Mouse (Mus musculus) MEL (cell line): ENCODE data around the gene Manf. TPM values are rescaled to one million over a fixed set of nuclear protein-coding genes. Genes with fewer than 3 reads are reported as not detected.

ENCODE experiments used
- DNase-seq: peaks from one replicate; pipeline ENCODE4 v3.0.0; 2011; ENCODE audit warnings: low read depth, low spot score
- H3K27ac ChIP-seq: 2 replicates; pipeline ENCODE4 v1.5.1; 2012; ENCODE audit warnings: low read depth, mild to moderate bottlenecking, control low read depth, low read length, moderate library complexity; ENCODE audit not compliant: control insufficient read depth
- H3K27me3 ChIP-seq, 2 experiments: fragments of 150-350 bp in 1 of 2; sonication (generic) in 1 of 2; 2 replicates each; pipeline ENCODE4 v1.6.1; 2012; ENCODE audit warnings: low read length in 2 of 2, mild to moderate bottlenecking in 2 of 2, improper control_type of control experiment in 1 of 2, moderate library complexity in 1 of 2; ENCODE audit not compliant: insufficient read depth in 2 of 2, control insufficient read depth in 1 of 2
- H3K36me3 ChIP-seq, 2 experiments: 2 replicates each; pipeline ENCODE4 v1.6.1; 2012 to 2014; ENCODE audit warnings: low read length in 2 of 2, improper control_type of control experiment in 1 of 2, inconsistent platforms in 1 of 2, mild to moderate bottlenecking in 1 of 2; ENCODE audit not compliant: insufficient read depth in 2 of 2, control insufficient read depth in 1 of 2
- H3K4me1 ChIP-seq, 2 experiments: fragments of 150-350 bp in 1 of 2; sonication (generic) in 1 of 2; 2 replicates each; pipeline ENCODE4 v1.6.1; 2012; ENCODE audit warnings: low read length in 2 of 2, improper control_type of control experiment in 1 of 2, mild to moderate bottlenecking in 1 of 2; ENCODE audit not compliant: insufficient read depth in 2 of 2, control insufficient read depth in 1 of 2
- H3K4me3 ChIP-seq, 2 experiments: fragments of 150-350 bp in 1 of 2; sonication (generic) in 1 of 2; 2 replicates each; pipeline ENCODE4 v1.5.1; 2012; ENCODE audit warnings: low read depth in 2 of 2, low read length in 2 of 2, mild to moderate bottlenecking in 2 of 2, moderate library complexity in 2 of 2, control low read depth in 1 of 2, improper control_type of control experiment in 1 of 2; ENCODE audit not compliant: control insufficient read depth in 1 of 2, insufficient read depth in 1 of 2
- H3K79me2 ChIP-seq: 2 replicates; pipeline ENCODE4 v1.6.1; 2012; ENCODE audit warnings: mild to moderate bottlenecking, low read length, moderate library complexity; ENCODE audit not compliant: control insufficient read depth, poor library complexity, insufficient read depth
- H3K9ac ChIP-seq: 2 replicates; pipeline ENCODE4 v1.6.1; 2012; ENCODE audit warnings: low read depth, mild to moderate bottlenecking, control low read depth, low read length, moderate library complexity; ENCODE audit not compliant: control insufficient read depth, poor library complexity, severe bottlenecking
- H3K9me3 ChIP-seq: fragments of 150-350 bp; sonication (generic); replicated peaks from 2 replicates; pipeline ENCODE4 v1.6.1; 2012; ENCODE audit warnings: mild to moderate bottlenecking, low read length, improper control_type of control experiment, moderate library complexity; ENCODE audit not compliant: insufficient read depth
- CTCF ChIP-seq, 3 experiments: IDR thresholded peaks in 2 of 3; conservative IDR thresholded peaks in 1 of 3; 2 replicates each; pipeline ENCODE4 v1.5.1; 2011 to 2012; ENCODE audit warnings: low read length in 3 of 3, low read depth in 2 of 3, mild to moderate bottlenecking in 2 of 3, improper control_type of control experiment in 1 of 3, inconsistent platforms in 1 of 3, mixed read lengths in 1 of 3, moderate library complexity in 1 of 3; ENCODE audit not compliant: control insufficient read depth in 1 of 3, insufficient read depth in 1 of 3, poor library complexity in 1 of 3, severe bottlenecking in 1 of 3
- GABPA ChIP-seq: IDR thresholded peaks from 2 replicates; pipeline ENCODE4 v1.6.1; 2012; ENCODE audit warnings: low read depth, mild to moderate bottlenecking, inconsistent platforms, low read length, improper control_type of control experiment, moderate library complexity
- HCFC1 ChIP-seq: IDR thresholded peaks from 2 replicates; pipeline ENCODE4 v1.6.1; 2012; ENCODE audit warnings: low read depth, mild to moderate bottlenecking, inconsistent platforms, low read length, improper control_type of control experiment, moderate library complexity
- JUND ChIP-seq: IDR thresholded peaks from 2 replicates; pipeline ENCODE4 v1.6.1; 2011; ENCODE audit warnings: low read depth, mild to moderate bottlenecking, improper control_type of control experiment, low read length
- MAX ChIP-seq: IDR thresholded peaks from 2 replicates; pipeline ENCODE4 v1.6.1; 2011; ENCODE audit warnings: low read length, improper control_type of control experiment
- MXI1 ChIP-seq: IDR thresholded peaks from 2 replicates; pipeline ENCODE4 v1.6.1; 2011; ENCODE audit warnings: mild to moderate bottlenecking, low read depth, low read length, improper control_type of control experiment
- NELFE ChIP-seq: IDR thresholded peaks from 2 replicates; pipeline ENCODE4 v1.6.1; 2011; ENCODE audit warnings: low read depth, low read length, improper control_type of control experiment
- NRF1 ChIP-seq: IDR thresholded peaks from 2 replicates; pipeline ENCODE4 v1.6.1; 2014; ENCODE audit warnings: low read depth, mild to moderate bottlenecking, inconsistent platforms, low read length, improper control_type of control experiment, moderate library complexity; ENCODE audit not compliant: poor library complexity, insufficient read depth, severe bottlenecking
- POLR2AphosphoS2 ChIP-seq: IDR thresholded peaks from 2 replicates; pipeline ENCODE4 v1.6.1; 2011; ENCODE audit warnings: low read length, improper control_type of control experiment
- SIN3A ChIP-seq: IDR thresholded peaks from 2 replicates; pipeline ENCODE4 v1.6.1; 2012; ENCODE audit warnings: low read length, improper control_type of control experiment, inconsistent platforms
- TBP ChIP-seq: IDR thresholded peaks from 2 replicates; pipeline ENCODE4 v1.8.0; 2011; ENCODE audit warnings: low read depth, low read length, improper control_type of control experiment
- UBTF ChIP-seq: IDR thresholded peaks from 2 replicates; pipeline ENCODE4 v1.6.1; 2012; ENCODE audit warnings: low read depth, mild to moderate bottlenecking, inconsistent platforms, low read length, improper control_type of control experiment, moderate library complexity, borderline replicate concordance; ENCODE audit not compliant: insufficient read depth
- ZKSCAN1 ChIP-seq: IDR thresholded peaks from 2 replicates; pipeline ENCODE4 v1.6.1; 2012; ENCODE audit warnings: low read depth, mild to moderate bottlenecking, inconsistent platforms, low read length, improper control_type of control experiment, moderate library complexity
- ZMIZ1 ChIP-seq: IDR thresholded peaks from 2 replicates; pipeline ENCODE4 v1.6.1; 2012; ENCODE audit warnings: low read depth, mild to moderate bottlenecking, inconsistent platforms, low read length, improper control_type of control experiment, moderate library complexity
- polyA plus RNA-seq, 2 experiments: library from polyadenylated mRNA; stranded (reverse) in 1 of 2; unstranded in 1 of 2; fragments of >175 nt in 1 of 2; fragments of >200 nt in 1 of 2; gene quantifications; 2 replicates each; pipeline versions ENCODE4 v1.2.1 to v1.2.4; 2012; ENCODE audit warnings: low replicate concordance in 2 of 2, low read depth in 1 of 2; ENCODE audit not compliant: insufficient read length in 2 of 2, insufficient read depth in 1 of 2, missing spikeins in 1 of 2
- total RNA-seq: library from RNA; depleted of rRNA; stranded (reverse); fragments of 300-350 nt; gene quantifications from 2 replicates; pipeline ENCODE4 v1.2.3, GENCODE M21; 2012

Gene Manf
- total and polyA plus RNA-seq, 3 experiments, result 289 to 316 TPM; not detected in 1

- Histone ChIP-seq H3K79me2 (peaks cover 37% of the 10 kb centered on the region), H3K27ac (no peak overlapping the region), H3K27me3 (no peaks in the 10 kb centered on the region), H3K36me3 (peaks cover 5 to 45% of the 10 kb centered on the region in 2 experiments; a peak in 3 of 4 replicates), H3K9me3 (no peaks in the 10 kb centered on the region), H3K9ac (no peak overlapping the region), H3K4me3 (peak overlapping the region in 1 of 2 experiments; percentile 88; a peak in 2 of 4 replicates), H3K4me1 (peaks cover 2 to 43% of the 10 kb centered on the region in 2 experiments; a peak in 3 of 4 replicates)
- TF ChIP-seq ZMIZ1 (no peak), SIN3A (0 out of 2 replicates have a peak, but pooled peaks have one; percentile 7)
- peak; percentile 21 for DNase-seq
These were observed 7.5 kb downstream of the Manf start for GRCm38 (mm10) chr9:106884306-106884705.

- H3K4me1 ChIP-seq, result peaks cover 2 to 37% of the 10 kb centered on the region in 2 experiments; a peak in 3 of 4 replicates
- no peaks in the 10 kb centered on the region for H3K27me3 ChIP-seq
- no peak overlapping the region for H3K9ac ChIP-seq
- no peaks in the 10 kb centered on the region for H3K9me3 ChIP-seq
- peak; percentile 41 for DNase-seq
- no peak overlapping the region; the same call in 1 of the 2 replicates for H3K27ac ChIP-seq
- H3K4me3 ChIP-seq, result no peak overlapping the region
- H3K36me3 ChIP-seq, result peaks cover 5 to 36% of the 10 kb centered on the region in 2 experiments; a peak in 3 of 4 replicates
- TF ChIP-seq ZKSCAN1, result no peak
- TF ChIP-seq MAX, result no peak
- no peak for TF ChIP-seq GABPA
- TF ChIP-seq NRF1, result no peak
- no peak for TF ChIP-seq CTCF (IDR thresholded peaks at IDR 0.05 in 2 of 3, conservative IDR thresholded peaks at IDR 0.05 in 1 of 3; ENCODE audit: control insufficient read depth in 1 of 3, insufficient read depth in 1 of 3, low read depth in 2 of 3, low read length in 3 of 3, poor library complexity in 1 of 3, severe bottlenecking in 1 of 3)
- TF ChIP-seq HCFC1, result no peak
- no peak for TF ChIP-seq SIN3A
- peaks cover 36% of the 10 kb centered on the region for H3K79me2 ChIP-seq
These were observed 8.7 kb downstream of the Manf start for GRCm38 (mm10) chr9:106883085-106883484.

- Histone ChIP-seq H3K4me3 (no peak overlapping the region), H3K36me3 (peaks cover 5 to 35% of the 10 kb centered on the region in 2 experiments), H3K27me3 (no peaks in the 10 kb centered on the region), H3K27ac (peak overlapping the region; percentile 19), H3K79me2 (peaks cover 36% of the 10 kb centered on the region), H3K4me1 (peaks cover 2 to 34% of the 10 kb centered on the region in 2 experiments; a peak in 3 of 4 replicates), H3K9ac (no peak overlapping the region), H3K9me3 (no peaks in the 10 kb centered on the region)
- no peak for DNase-seq
- TF ChIP-seq ZKSCAN1, result no peak
- no peak for TF ChIP-seq NELFE
- TF ChIP-seq MXI1, result no peak
- no peak for TF ChIP-seq JUND
- no peak for TF ChIP-seq TBP
- no peak for TF ChIP-seq POLR2AphosphoS2
- TF ChIP-seq UBTF, result no peak
These were observed 9.6 kb downstream of the Manf start for GRCm38 (mm10) chr9:106882176-106882575.
